Mouse (Mus musculus) stomach, embryonic 15.5 days (tissue): ENCODE measurements at regions not wholly inside any gene's neighbourhood (a gene's known extent, or its start where the extent isn't known, plus 50 kb on each side); places are given as distances from the start of the nearest gene placed in this dataset.

ENCODE experiments used
- ATAC-seq: fragments of 200-750 bp; cut with Nextera tagmentation; 2 replicates; pipeline ENCODE4 v1.8.0; 2017; ENCODE audit warnings: low read depth, moderate number of reproducible peaks, moderate TSS enrichment; ENCODE audit not compliant: insufficient read depth, low FRiP score
- H3K27ac ChIP-seq: fragments of 300-500 bp; sonication (generic); 2 replicates; pipeline ENCODE4 v1.5.1; 2015; ENCODE audit warnings: mild to moderate bottlenecking, inconsistent platforms
- H3K27me3 ChIP-seq: fragments of 300-500 bp; sonication (generic); replicated peaks from 2 replicates; pipeline ENCODE4 v1.6.1; 2015; ENCODE audit warnings: inconsistent platforms
- H3K36me3 ChIP-seq: fragments of 300-500 bp; sonication (generic); 2 replicates; pipeline ENCODE4 v1.6.1; 2015; ENCODE audit warnings: inconsistent platforms
- H3K4me1 ChIP-seq: fragments of 300-500 bp; sonication (generic); 2 replicates; pipeline ENCODE4 v1.6.1; 2015; ENCODE audit warnings: inconsistent platforms
- H3K4me2 ChIP-seq: fragments of 300-500 bp; sonication (generic); 2 replicates; pipeline ENCODE4 v1.6.1; 2015; ENCODE audit warnings: mild to moderate bottlenecking, inconsistent platforms
- H3K4me3 ChIP-seq: fragments of 300-500 bp; sonication (generic); replicated peaks from 2 replicates; pipeline ENCODE4 v1.5.1; 2015; ENCODE audit warnings: inconsistent platforms
- H3K9ac ChIP-seq: fragments of 300-500 bp; sonication (generic); 2 replicates; pipeline ENCODE4 v1.6.1; 2015; ENCODE audit warnings: inconsistent platforms
- H3K9me3 ChIP-seq: fragments of 300-500 bp; sonication (generic); 2 replicates; pipeline ENCODE4 v1.6.1; 2016; ENCODE audit warnings: inconsistent platforms
- WGBS: fragments of 180-500 bp; shearing (Covaris S2); methylation state at CpG from one replicate; pipeline ENCODE4 v1.1.7; 2015; 5-methylcytosine and 5-hydroxymethylcytosine counted together

GRCm38 (mm10) chr8:126707300-126707902 lies 113.6 kb upstream of the Irf2bp2 start:
- H3K9me3 ChIP-seq = no peaks in the 10 kb centered on the region
- no peak overlapping the region for H3K27ac ChIP-seq
- ATAC-seq = no peak
- no peaks in the 10 kb centered on the region for H3K27me3 ChIP-seq
- no peak overlapping the region for H3K9ac ChIP-seq
- no peaks in the 10 kb centered on the region for H3K4me1 ChIP-seq
- H3K4me3 ChIP-seq = no peak overlapping the region
- no peaks in the 10 kb centered on the region for H3K36me3 ChIP-seq
- 57% methylated on average over 5 of the region's 6 CpGs for WGBS
- H3K4me2 ChIP-seq = no peak overlapping the region

- Histone ChIP-seq H3K9ac (no peak overlapping the region), H3K9me3 (no peaks in the 10 kb centered on the region), H3K27me3 (no peaks in the 10 kb centered on the region), H3K4me2 (no peak overlapping the region), H3K4me3 (no peak overlapping the region), H3K36me3 (no peaks in the 10 kb centered on the region), H3K27ac (no peak overlapping the region), H3K4me1 (no peaks in the 10 kb centered on the region)
- WGBS = 81% methylated on average over 8 of the region's 8 CpGs
- ATAC-seq = no peak
Measured at GRCm38 (mm10) chr8:126706247-126706646, 112.5 kb upstream of the Irf2bp2 start.

- H3K9ac ChIP-seq = no peak overlapping the region
- no peak overlapping the region for H3K4me3 ChIP-seq
- no peaks in the 10 kb centered on the region for H3K36me3 ChIP-seq
- no peaks in the 10 kb centered on the region for H3K27me3 ChIP-seq
- H3K27ac ChIP-seq = no peak overlapping the region
- 73% methylated on average over 2 of the region's 2 CpGs for WGBS
- H3K9me3 ChIP-seq = no peaks in the 10 kb centered on the region
- no peak overlapping the region for H3K4me2 ChIP-seq
- no peak for ATAC-seq
- H3K4me1 ChIP-seq = no peaks in the 10 kb centered on the region
Measured at GRCm38 (mm10) chr8:126705391-126705790, 111.6 kb upstream of the Irf2bp2 start.

- Histone ChIP-seq H3K36me3 (no peaks in the 10 kb centered on the region), H3K9me3 (no peaks in the 10 kb centered on the region), H3K4me2 (no peak overlapping the region), H3K9ac (no peak overlapping the region), H3K4me3 (no peak overlapping the region), H3K4me1 (peaks cover 2% of the 10 kb centered on the region; the same call in 1 of the 2 replicates), H3K27ac (no peak overlapping the region), H3K27me3 (no peaks in the 10 kb centered on the region)
- 79% methylated on average over 8 of the region's 8 CpGs for WGBS
- no peak for ATAC-seq
Measured at GRCm38 (mm10) chr8:126704706-126705105, 110.9 kb upstream of the Irf2bp2 start.

- Histone ChIP-seq H3K4me1 (peaks cover 13% of the 10 kb centered on the region), H3K9me3 (no peaks in the 10 kb centered on the region), H3K36me3 (no peaks in the 10 kb centered on the region), H3K4me2 (no peak overlapping the region), H3K4me3 (no peak overlapping the region), H3K27me3 (no peaks in the 10 kb centered on the region), H3K27ac (no peak overlapping the region), H3K9ac (no peak overlapping the region)
- ATAC-seq = no peak
- 75% methylated on average over 5 of the region's 5 CpGs for WGBS
Measured at GRCm38 (mm10) chr8:126703546-126703945, 109.8 kb upstream of the Irf2bp2 start.

- Histone ChIP-seq H3K9me3 (no peaks in the 10 kb centered on the region), H3K4me2 (no peak overlapping the region), H3K4me1 (peaks cover 18% of the 10 kb centered on the region), H3K9ac (no peak overlapping the region), H3K27me3 (no peaks in the 10 kb centered on the region), H3K4me3 (no peak overlapping the region), H3K27ac (no peak overlapping the region), H3K36me3 (no peaks in the 10 kb centered on the region)
- ATAC-seq = no peak
- 79% methylated on average over 6 of the region's 6 CpGs for WGBS
Measured at GRCm38 (mm10) chr8:126702294-126702693, 108.5 kb upstream of the Irf2bp2 start.

GRCm38 (mm10) chr8:126699389-126699775 lies 105.6 kb upstream of the Irf2bp2 start:
- Histone ChIP-seq H3K27me3 (no peaks in the 10 kb centered on the region), H3K9me3 (no peaks in the 10 kb centered on the region), H3K9ac (no peak overlapping the region), H3K36me3 (no peaks in the 10 kb centered on the region), H3K4me1 (peaks cover 18% of the 10 kb centered on the region), H3K27ac (peak overlapping the region; percentile 89), H3K4me2 (0 out of 2 replicates have a peak overlapping the region, but pooled peaks have one; percentile 0), H3K4me3 (no peak overlapping the region)
- ATAC-seq = peak; percentile 72; the same call in 1 of the 2 replicates
- WGBS = 8% methylated on average over 6 of the region's 6 CpGs

- no peak overlapping the region for H3K4me3 ChIP-seq
- H3K9me3 ChIP-seq = no peaks in the 10 kb centered on the region
- WGBS = 32% methylated on average over 7 of the region's 7 CpGs
- no peak; the same call in 1 of the 2 replicates for ATAC-seq
- H3K4me1 ChIP-seq = peaks cover 18% of the 10 kb centered on the region
- no peaks in the 10 kb centered on the region for H3K27me3 ChIP-seq
- 0 out of 2 replicates have a peak overlapping the region, but pooled peaks have one; percentile 1 for H3K4me2 ChIP-seq
- peak overlapping the region; percentile 89 for H3K27ac ChIP-seq
- H3K9ac ChIP-seq = no peak overlapping the region
- H3K36me3 ChIP-seq = no peaks in the 10 kb centered on the region
Measured at GRCm38 (mm10) chr8:126698601-126699388, 105.0 kb upstream of the Irf2bp2 start.

GRCm38 (mm10) chr8:126696346-126697010 lies 102.7 kb upstream of the Irf2bp2 start:
- Histone ChIP-seq H3K36me3 (no peaks in the 10 kb centered on the region), H3K4me3 (no peak overlapping the region), H3K9ac (no peak overlapping the region), H3K27me3 (no peaks in the 10 kb centered on the region), H3K4me2 (no peak overlapping the region), H3K4me1 (peaks cover 18% of the 10 kb centered on the region), H3K27ac (no peak overlapping the region), H3K9me3 (no peaks in the 10 kb centered on the region)
- 80% methylated on average over 7 of the region's 7 CpGs for WGBS
- ATAC-seq = no peak

- Histone ChIP-seq H3K4me1 (peaks cover 13% of the 10 kb centered on the region), H3K9me3 (no peaks in the 10 kb centered on the region), H3K4me2 (no peak overlapping the region), H3K27me3 (no peaks in the 10 kb centered on the region), H3K9ac (no peak overlapping the region), H3K36me3 (no peaks in the 10 kb centered on the region), H3K4me3 (no peak overlapping the region), H3K27ac (no peak overlapping the region; the same call in 1 of the 2 replicates)
- WGBS = 67% methylated on average over 7 of the region's 7 CpGs
- no peak for ATAC-seq
Measured at GRCm38 (mm10) chr8:126694370-126694769, 100.6 kb upstream of the Irf2bp2 start.

- Histone ChIP-seq H3K36me3 (no peaks in the 10 kb centered on the region), H3K4me1 (peaks cover 6% of the 10 kb centered on the region), H3K4me2 (no peak overlapping the region), H3K4me3 (no peak overlapping the region), H3K9me3 (no peaks in the 10 kb centered on the region), H3K27ac (no peak overlapping the region), H3K27me3 (no peaks in the 10 kb centered on the region), H3K9ac (no peak overlapping the region)
- WGBS = 71% methylated on average over 1 of the region's 1 CpGs
- ATAC-seq = no peak
Measured at GRCm38 (mm10) chr8:126693642-126694041, 99.9 kb upstream of the Irf2bp2 start.

GRCm38 (mm10) chr8:126692711-126693110 lies 98.9 kb upstream of the Irf2bp2 start:
- Histone ChIP-seq H3K9ac (no peak overlapping the region), H3K9me3 (no peaks in the 10 kb centered on the region), H3K27ac (no peak overlapping the region), H3K4me1 (no peaks in the 10 kb centered on the region), H3K27me3 (no peaks in the 10 kb centered on the region), H3K4me2 (no peak overlapping the region), H3K36me3 (no peaks in the 10 kb centered on the region), H3K4me3 (no peak overlapping the region)
- WGBS = 82% methylated on average over 3 of the region's 3 CpGs
- no peak for ATAC-seq
